Mouse (Mus musculus): ENCODE results near the gene Fcgr1.

- TF ChIP-seq POLR2A (IDR thresholded peaks at IDR 0.05; ENCODE audit: insufficient read depth, low read depth, low read length) (no peak), CTCF (IDR thresholded peaks at IDR 0.05) (no peak), EP300 (IDR thresholded peaks at IDR 0.05; ENCODE audit: insufficient read depth, low read depth, low read length) (no peak)
Observed at GRCm38 (mm10) chr3:96335163-96335550, 41.4 kb upstream of the Fcgr1 start.

Data from heart, adult 2 months (tissue).